In the genomic region with DNA sequence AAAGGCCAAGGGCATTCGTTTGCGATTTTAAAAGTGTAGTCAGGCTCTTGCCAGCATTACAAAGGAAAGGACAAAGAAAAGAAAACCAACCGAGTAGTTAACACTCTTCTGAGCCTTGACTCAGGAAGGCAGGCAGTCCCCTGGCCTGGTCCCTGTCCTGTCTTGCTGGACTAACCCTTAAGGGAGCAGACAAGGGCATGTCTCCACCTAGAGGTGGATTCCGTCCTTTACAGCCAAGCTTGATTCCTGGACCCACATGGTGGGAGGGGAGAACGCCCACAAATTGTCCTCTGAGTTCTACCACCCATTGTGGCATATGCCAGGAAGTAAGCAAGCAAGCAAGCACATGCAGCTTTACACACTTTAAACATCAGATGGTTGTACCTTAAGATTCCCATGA, we compare ENCODE assay signal across 9 mouse cellular contexts. TPM values are rescaled to one million over a fixed set of nuclear protein-coding genes. Genes with fewer than 3 reads are reported as not detected.
DNase-seq lines count a peak whose midpoint lies in the region; ATAC-seq and TF ChIP-seq lines count a peak whose summit lies in the region.
"Had no signal": no experiment of that assay in that cellular context is flagged by ENCODE, and none has a peak within 500 bp of the region (broad histone marks: within the 10 kb centered on the region; RNA-seq: fewer than 3 reads in every experiment).

No protein-coding gene starts in this region.

- H3K27ac ChIP-seq in ES-E14 (ENCODE audit: insufficient read depth, low read depth, low read length, poor library complexity, severe bottlenecking): no peak overlapping the region
- no peak overlapping the region for H3K27ac ChIP-seq in intestine, embryonic 15.5 days
- no peak overlapping the region for H3K27ac ChIP-seq in liver, embryonic 14.5 days
- no peak overlapping the region for H3K27ac ChIP-seq in stomach, postnatal 0 days (replicated peaks)

- no peak for TF ChIP-seq EP300 in liver, embryonic 14.5 days (IDR thresholded peaks at IDR 0.05; ENCODE audit: low read depth)
- TF ChIP-seq EP300 in stomach, postnatal 0 days (optimal IDR thresholded peaks at IDR 0.05): no peak

- no peak overlapping the region for H3K4me3 ChIP-seq in ES-E14 (ENCODE audit: insufficient read depth in 1 of 2, low read depth in 1 of 2, low read length in 2 of 2, poor library complexity in 1 of 2, severe bottlenecking in 1 of 2)
- H3K4me3 ChIP-seq in intestine, embryonic 15.5 days (replicated peaks): no peak overlapping the region
- H3K4me3 ChIP-seq in liver, embryonic 14.5 days (ENCODE audit: insufficient read depth in 1 of 2, low read depth in 2 of 2, low read length in 2 of 2): no peak overlapping the region
- H3K4me3 ChIP-seq in stomach, postnatal 0 days (ENCODE audit: low read depth, low read length): no peak overlapping the region

- peak; percentile 58 for TF ChIP-seq CTCF in liver, embryonic 14.5 days (IDR thresholded peaks at IDR 0.05; ENCODE audit: low read depth)
- TF ChIP-seq CTCF in stomach, postnatal 0 days (IDR thresholded peaks at IDR 0.05; ENCODE audit: low read depth): peak; percentile 72

- DNase-seq in heart, postnatal 14 days: peak; percentile 14 to 20
- DNase-seq in heart, adult 9 months (ENCODE audit: low spot score in 2 of 2): no peak
- DNase-seq in ES-E14 (ENCODE audit: low read depth, low spot score): peak; percentile 9
- DNase-seq in c-Kit-positive CD71-positive TER-119-positive erythroid progenitor cells, embryonic 14.5 days (ENCODE audit: low spot score): peak; percentile 6
- DNase-seq in liver, embryonic 14.5 days (ENCODE audit: low read depth in 3 of 3, low spot score in 3 of 3): no peak
- peak; percentile 17 for DNase-seq in stomach, postnatal 0 days (ENCODE audit: low spot score)
- DNase-seq in urinary bladder, postnatal 25 days (ENCODE audit: low spot score): no peak

- in situ Hi-C loops in ES-E14 (cut with MboI; ENCODE audit: low sequenced_read_pairs in 2 of 2, unreplicated experiment in 2 of 2): no loop called here

- peaks cover 6% of the 10 kb centered on the region; the same call in 1 of the 2 replicates for H3K36me3 ChIP-seq in ES-E14 (ENCODE audit: control insufficient read depth, insufficient read depth, low read length, poor library complexity, severe bottlenecking)
- 0 out of 2 replicates have a peak, but pooled peaks cover 11% of the 10 kb centered on the region for H3K36me3 ChIP-seq in intestine, embryonic 15.5 days
- no peaks in the 10 kb centered on the region for H3K36me3 ChIP-seq in liver, embryonic 14.5 days (replicated peaks; ENCODE audit: control insufficient read depth, insufficient read depth, low read depth)
- H3K36me3 ChIP-seq in stomach, postnatal 0 days (ENCODE audit: control insufficient read depth, insufficient read depth, low read length): peaks cover 17% of the 10 kb centered on the region; the same call in 1 of the 2 replicates

- no peak overlapping the region for H3K4me2 ChIP-seq in intestine, embryonic 15.5 days (replicated peaks)
- no peak overlapping the region for H3K4me2 ChIP-seq in liver, embryonic 14.5 days (ENCODE audit: low read depth)
- no peak overlapping the region for H3K4me2 ChIP-seq in stomach, postnatal 0 days (replicated peaks; ENCODE audit: low read depth)

- WGBS in intestine, embryonic 15.5 days: 41% methylated on average over 5 of the region's 5 CpGs
- 39% methylated on average over 5 of the region's 5 CpGs for WGBS in liver, embryonic 14.5 days (ENCODE audit: insufficient replicate concordance)
- 33% methylated on average over 5 of the region's 5 CpGs for WGBS in stomach, postnatal 0 days

- H3K27me3 ChIP-seq in intestine, embryonic 15.5 days (replicated peaks): no peaks in the 10 kb centered on the region
- H3K27me3 ChIP-seq in liver, embryonic 14.5 days (ENCODE audit: control insufficient read depth, insufficient read depth, low read length): no peaks in the 10 kb centered on the region
- no peaks in the 10 kb centered on the region for H3K27me3 ChIP-seq in stomach, postnatal 0 days (ENCODE audit: control insufficient read depth, insufficient read depth, low read length)

- no peaks in the 10 kb centered on the region for H3K9me3 ChIP-seq in ES-E14 (ENCODE audit: control insufficient read depth, insufficient read depth, low read depth, low read length)
- no peaks in the 10 kb centered on the region for H3K9me3 ChIP-seq in intestine, embryonic 15.5 days
- no peaks in the 10 kb centered on the region for H3K9me3 ChIP-seq in liver, embryonic 14.5 days (ENCODE audit: control insufficient read depth, low read length)
- no peaks in the 10 kb centered on the region for H3K9me3 ChIP-seq in stomach, postnatal 0 days (ENCODE audit: control insufficient read depth, low read length)

- H3K4me1 ChIP-seq in ES-E14 (ENCODE audit: control insufficient read depth in 2 of 2, insufficient read depth in 2 of 2, low read length in 2 of 2, poor library complexity in 1 of 2): no peaks in the 10 kb centered on the region
- H3K4me1 ChIP-seq in intestine, embryonic 15.5 days (replicated peaks): no peaks in the 10 kb centered on the region
- no peaks in the 10 kb centered on the region for H3K4me1 ChIP-seq in liver, embryonic 14.5 days (replicated peaks; ENCODE audit: control insufficient read depth in 2 of 2, insufficient read depth in 2 of 2, low read length in 1 of 2)
- H3K4me1 ChIP-seq in stomach, postnatal 0 days (replicated peaks; ENCODE audit: control insufficient read depth, insufficient read depth): no peaks in the 10 kb centered on the region

- peak; percentile 73 for ATAC-seq in intestine, embryonic 15.5 days
- ATAC-seq in liver, embryonic 14.5 days (ENCODE audit: insufficient read depth): no peak
- ATAC-seq in stomach, postnatal 0 days (ENCODE audit: low FRiP score, low TSS enrichment): no peak

- no peak overlapping the region for H3K9ac ChIP-seq in ES-E14 (ENCODE audit: insufficient read depth, low read depth, low read length, poor library complexity, severe bottlenecking)
- H3K9ac ChIP-seq in intestine, embryonic 15.5 days: no peak overlapping the region
- no peak overlapping the region for H3K9ac ChIP-seq in liver, embryonic 14.5 days (replicated peaks)
- no peak overlapping the region for H3K9ac ChIP-seq in stomach, postnatal 0 days (ENCODE audit: low read length)

- intact Hi-C loops in heart, postnatal 14 days (cut with DNase I): no loop called here

TF ChIP-seq in ES-E14, 5 proteins besides CTCF, POLR2A, EP300 and RAD21:
- no peak for TF ChIP-seq HCFC1 (IDR thresholded peaks at IDR 0.05; ENCODE audit: borderline replicate concordance, insufficient read depth, low read length)
- TF ChIP-seq MAFK (IDR thresholded peaks at IDR 0.05; ENCODE audit: insufficient read depth, low read depth, low read length): no peak
- no peak for TF ChIP-seq CHD2 (IDR thresholded peaks at IDR 0.05; ENCODE audit: low read depth, low read length)
- no peak for TF ChIP-seq ZNF384 (IDR thresholded peaks at IDR 0.05; ENCODE audit: low read depth, low read length)
- TF ChIP-seq ZC3H11A (IDR thresholded peaks at IDR 0.05; ENCODE audit: borderline replicate concordance, low read depth, low read length): no peak

RNA-seq across cellular contexts. Expression of gene Htr5b, which starts 38.0 kb away (rescaled TPM):
- not detected for total RNA-seq in heart, postnatal 14 days (2021)
- 0.98 and 1.0 TPM in 2 replicates for total RNA-seq in ES-E14 (2012; rRNA removed)
- 0.11 and 0.44 TPM in 2 replicates for polyA plus RNA-seq in intestine, embryonic 15.5 days (2015; fragmentation: Nextera tagmentation; extraction: Ambion mirVana)
- not detected in 2 replicates for polyA plus RNA-seq in liver, embryonic 14.5 days (2012; rRNA removed)
- not detected in 2 replicates for polyA plus RNA-seq in liver, embryonic 14.5 days (2014; fragmentation: Nextera tagmentation; extraction: Ambion mirVana)
- 0.05 and 0.10 TPM in 2 replicates for polyA plus RNA-seq in stomach, postnatal 0 days (2015; fragmentation: Nextera tagmentation; extraction: Ambion mirVana)
- polyA plus RNA-seq: stomach, embryonic 14.5 days had no signal

RNA-seq across cellular contexts. Expression of gene Ccdc93, which starts 59.4 kb away (rescaled TPM):
- total RNA-seq in heart, postnatal 14 days (2021): 10 to 100 TPM; 14.3 to 15.9 TPM
- total RNA-seq in ES-E14 (2012; rRNA removed): 10.4 and 11.7 TPM in 2 replicates
- 11.2 and 11.6 TPM in 2 replicates for polyA plus RNA-seq in intestine, embryonic 15.5 days (2015; fragmentation: Nextera tagmentation; extraction: Ambion mirVana)
- polyA plus RNA-seq in liver, embryonic 14.5 days (2012; rRNA removed): 1.7 and 2.7 TPM in 2 replicates
- polyA plus RNA-seq in liver, embryonic 14.5 days (2014; fragmentation: Nextera tagmentation; extraction: Ambion mirVana): 2.4 and 2.8 TPM in 2 replicates
- 4.6 and 4.7 TPM in 2 replicates for polyA plus RNA-seq in stomach, postnatal 0 days (2015; fragmentation: Nextera tagmentation; extraction: Ambion mirVana)

Comparison
In these comparisons a context has a peak if more than half of its experiments do, and no peak if none do; other contexts are left out.
1. DNase-seq: peak in heart, postnatal 14 days (2 of 2), ES-E14 (single experiment), c-Kit-positive CD71-positive TER-119-positive erythroid progenitor cells, embryonic 14.5 days (single experiment) and stomach, postnatal 0 days (single experiment); none in heart, adult 9 months (0 of 2), liver, embryonic 14.5 days (0 of 3) and urinary bladder, postnatal 25 days (single experiment).